Mouse (Mus musculus) C2C12 (cell line): Measurements from ENCODE around the gene Psg26. TPM values are rescaled to one million over a fixed set of nuclear protein-coding genes. Genes with fewer than 3 reads are reported as not detected.
"Not testable (repeated sequence)": the region's sequence is repeated elsewhere in the genome, so short reads cannot be mapped to it uniquely, and the experiment has no call there.

ENCODE experiments used
- H3K27me3 ChIP-seq: one replicate; pipeline ENCODE4 v1.6.1; 2011; ENCODE audit not compliant: control insufficient read depth, insufficient read depth, insufficient read length
- H3K36me3 ChIP-seq: one replicate; pipeline ENCODE4 v1.6.1; 2011; ENCODE audit not compliant: control insufficient read depth, insufficient read depth
- H3K4me3 ChIP-seq: one replicate; pipeline ENCODE4 v1.5.1; 2011; ENCODE audit warnings: mild to moderate bottlenecking, control low read depth; ENCODE audit not compliant: poor library complexity, insufficient read depth, severe bottlenecking
- H3K79me2 ChIP-seq: one replicate; pipeline ENCODE4 v1.6.1; 2011; ENCODE audit not compliant: control insufficient read depth, insufficient read depth
- H3K79me3 ChIP-seq: one replicate; pipeline ENCODE4 v1.6.1; 2011; ENCODE audit warnings: low read depth, control low read depth
- H3ac ChIP-seq: one replicate; pipeline ENCODE3; 2011; ENCODE audit warnings: low read depth; ENCODE audit not compliant: control insufficient read depth, insufficient read length
- CEBPB ChIP-seq: IDR thresholded peaks from one replicate; pipeline ENCODE4 v1.6.1; 2011; ENCODE audit warnings: low read depth, mild to moderate bottlenecking, control low read depth, moderate library complexity
- CTCF ChIP-seq: IDR thresholded peaks from one replicate; pipeline ENCODE4 v1.5.1; 2011; ENCODE audit not compliant: control insufficient read depth, insufficient read depth, insufficient read length
- FOSL1 ChIP-seq: IDR thresholded peaks from one replicate; pipeline ENCODE4 v1.8.0; 2011; ENCODE audit warnings: mild to moderate bottlenecking, low read length; ENCODE audit not compliant: poor library complexity, insufficient read depth, severe bottlenecking
- MAX ChIP-seq: IDR thresholded peaks from one replicate; pipeline ENCODE4 v1.6.1; 2011; ENCODE audit warnings: mild to moderate bottlenecking, control low read depth
- MYOD1 ChIP-seq: IDR thresholded peaks from one replicate; pipeline ENCODE4 v1.6.1; 2011; ENCODE audit warnings: low read depth; ENCODE audit not compliant: control insufficient read depth, insufficient read length
- MYOG ChIP-seq: IDR thresholded peaks from one replicate; pipeline ENCODE4 v1.6.1; 2011; ENCODE audit not compliant: control insufficient read depth, insufficient read length; ENCODE audit errors: extremely low read depth
- USF1 ChIP-seq: IDR thresholded peaks from one replicate; pipeline ENCODE4 v1.6.1; 2011; ENCODE audit warnings: low read depth, mild to moderate bottlenecking, control low read depth, moderate library complexity
- long read RNA-seq, 2 experiments: library from polyadenylated mRNA; unstranded; transcript quantifications; one replicate each; pipeline ENCODE4 v2.0.0; 2019 to 2020
- polyA plus RNA-seq: library from polyadenylated mRNA; unstranded; fragments of >200 nt; fragmentation: generic; extraction: Trizol; gene quantifications from one replicate; pipeline ENCODE4 v1.2.1, GENCODE M21; 2012; ENCODE audit warnings: missing spikeins

Psg26 gene
- not detected for polyA plus RNA-seq
- long read RNA-seq, experiment 1: 0 reads
- long read RNA-seq, experiment 2: 0 reads

GRCm38 (mm10) chr7:18484077-18484476 lies at the start of gene Psg26:
Gene Psg26 (minus strand): TSS chr7:18484177.
- Histone ChIP-seq H3K36me3 (no peaks in the 10 kb centered on the region), H3K27me3 (no peaks in the 10 kb centered on the region), H3K4me3 (no peak within 1 kb of the TSS), H3ac (no peak within 1 kb of the TSS), H3K79me3 (no peaks in the 10 kb centered on the region), H3K79me2 (no peaks in the 10 kb centered on the region)
- TF ChIP-seq MYOD1: no peak
- no peak for TF ChIP-seq CEBPB
- no peak for TF ChIP-seq MAX
- TF ChIP-seq CTCF: no peak
- no peak for TF ChIP-seq USF1
- no peak for TF ChIP-seq MYOG
- TF ChIP-seq FOSL1: no peak

DNA sequence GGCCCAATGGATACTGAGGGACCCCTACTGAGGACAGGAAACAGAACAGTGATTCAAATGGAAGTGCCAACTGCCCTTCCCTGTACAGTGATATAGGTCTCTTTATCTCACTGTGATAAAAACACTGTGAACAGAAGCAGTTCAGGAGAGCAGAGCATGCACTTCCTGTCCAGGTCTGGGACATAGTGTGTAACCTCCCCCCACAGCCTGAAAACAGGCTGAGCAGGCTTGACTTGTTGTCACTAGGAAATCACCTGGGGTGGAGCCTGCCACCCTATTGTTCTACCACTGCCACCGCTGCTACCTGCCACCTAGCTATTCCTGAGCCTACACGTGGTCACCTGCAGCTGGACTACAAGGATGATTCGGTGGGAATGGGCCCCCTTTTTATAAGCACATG lies 49.4 kb upstream of the Psg26 start:
- H3ac ChIP-seq: no peak overlapping the region
- H3K27me3 ChIP-seq: no peaks in the 10 kb centered on the region
- H3K79me3 ChIP-seq: no peaks in the 10 kb centered on the region
- no peaks in the 10 kb centered on the region for H3K36me3 ChIP-seq
- TF ChIP-seq MYOD1: no peak
- no peak for TF ChIP-seq CEBPB
- TF ChIP-seq MYOG: no peak
- no peak for TF ChIP-seq USF1
- TF ChIP-seq MAX: no peak
- TF ChIP-seq CTCF: no peak
- no peak for TF ChIP-seq FOSL1
- no peak overlapping the region for H3K4me3 ChIP-seq
- H3K79me2 ChIP-seq: no peaks in the 10 kb centered on the region

- H3K79me2 ChIP-seq: no peaks in the 10 kb centered on the region
- TF ChIP-seq USF1: no peak
- TF ChIP-seq MAX: no peak
- TF ChIP-seq MYOD1: no peak
- no peak for TF ChIP-seq CEBPB
- no peak for TF ChIP-seq CTCF
- TF ChIP-seq FOSL1: no peak
- no peak for TF ChIP-seq MYOG
These were observed 48.2 kb upstream of the Psg26 start, which contains the start of gene Psg25 for GRCm38 (mm10) chr7:18532169-18532568. Gene Psg25 (minus strand): TSS chr7:18532269.

GRCm38 (mm10) chr7:18524668-18525067 lies 40.7 kb upstream of the Psg26 start:
- H3K4me3 ChIP-seq: no peak overlapping the region
- no peak overlapping the region for H3ac ChIP-seq
- TF ChIP-seq FOSL1 (no peak), CEBPB (no peak), MAX (no peak), USF1 (no peak), CTCF (no peak), MYOD1 (no peak), MYOG (no peak)
- no peaks in the 10 kb centered on the region for H3K36me3 ChIP-seq
- H3K79me2 ChIP-seq: no peaks in the 10 kb centered on the region
- H3K27me3 ChIP-seq: no peaks in the 10 kb centered on the region
- H3K79me3 ChIP-seq: no peaks in the 10 kb centered on the region

More at GRCm38 (mm10) chr7:18532169-18532568, 48.2 kb upstream of the Psg26 start, which contains the start of gene Psg25:
- Histone ChIP-seq H3ac (no peak within 1 kb of the TSS), H3K79me3 (no peaks in the 10 kb centered on the region), H3K36me3 (no peaks in the 10 kb centered on the region), H3K4me3 (no peak within 1 kb of the TSS), H3K27me3 (no peaks in the 10 kb centered on the region)

DNA sequence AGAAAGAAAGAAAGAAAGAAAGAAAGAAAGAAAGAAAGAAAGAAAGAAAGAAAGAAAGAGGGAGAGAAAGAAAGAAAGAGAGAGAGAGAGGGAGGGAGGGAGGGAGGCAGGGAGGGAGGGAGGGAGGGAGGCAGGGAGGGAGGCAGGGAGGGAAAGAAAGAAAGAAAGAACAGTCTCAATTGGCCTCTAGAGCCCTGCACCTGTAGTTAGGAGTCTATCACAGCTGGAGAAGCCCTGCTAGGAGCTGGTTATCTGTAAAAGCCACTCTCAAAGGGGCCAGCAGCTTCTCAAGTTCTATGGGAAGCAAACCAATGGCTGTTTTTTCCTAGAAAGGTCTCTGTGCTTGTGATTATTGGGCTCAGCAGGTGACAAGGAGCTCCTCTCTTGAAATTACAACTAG lies 28.9 kb upstream of the Psg26 start:
- H3K27me3 ChIP-seq, H3K36me3 ChIP-seq, H3K79me2 ChIP-seq, H3ac ChIP-seq, H3K79me3 ChIP-seq, H3K4me3 ChIP-seq: not testable (repeated sequence)

DNA sequence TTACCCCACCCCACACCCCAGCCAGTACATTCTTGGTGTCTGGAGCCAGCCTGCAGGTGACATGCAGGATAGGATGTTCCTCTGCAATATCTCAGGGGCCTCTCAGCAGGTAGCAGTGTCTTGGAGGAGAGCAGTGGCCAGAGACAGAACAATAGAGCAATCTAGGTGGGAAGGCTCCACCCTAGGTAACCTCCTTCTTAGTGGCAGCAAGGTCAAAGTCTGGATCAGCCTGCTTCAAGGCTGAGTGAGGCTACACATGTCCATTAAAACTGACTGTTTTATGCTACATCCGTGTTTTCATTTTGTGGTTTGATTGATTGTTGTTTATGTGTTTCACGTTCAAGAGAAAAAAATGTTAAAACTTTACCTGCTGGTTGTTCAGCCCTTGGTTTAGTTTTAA lies 28.4 kb upstream of the Psg26 start:
- H3K79me3 ChIP-seq, H3K4me3 ChIP-seq, H3K79me2 ChIP-seq, H3K36me3 ChIP-seq, H3ac ChIP-seq, H3K27me3 ChIP-seq: not testable (repeated sequence)

DNA sequence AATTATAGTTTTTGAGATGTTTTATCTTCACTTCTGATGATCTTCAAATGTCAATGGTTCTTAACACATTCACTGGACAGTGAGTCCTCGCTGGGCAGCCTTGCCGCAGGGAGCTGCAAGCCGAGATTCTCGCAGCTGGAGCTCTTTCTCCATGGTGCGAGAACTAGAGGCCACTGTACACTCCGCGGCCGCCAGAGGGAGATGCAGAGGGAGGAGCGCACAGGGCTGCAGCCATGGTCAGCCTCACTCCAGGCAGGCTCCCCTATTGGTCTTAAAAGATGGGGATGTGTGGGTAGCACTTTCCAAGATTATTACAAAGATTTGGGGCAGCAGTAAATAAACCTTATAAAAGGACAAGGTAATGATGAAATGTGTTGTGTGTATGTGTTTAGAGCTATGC lies 27.5 kb upstream of the Psg26 start:
- no peak overlapping the region for H3ac ChIP-seq
- no peak overlapping the region for H3K4me3 ChIP-seq
- no peak for TF ChIP-seq MAX
- no peak for TF ChIP-seq CEBPB
- no peak for TF ChIP-seq MYOD1
- no peak for TF ChIP-seq MYOG
- no peak for TF ChIP-seq CTCF
- TF ChIP-seq USF1: no peak
- no peak for TF ChIP-seq FOSL1
- no peaks in the 10 kb centered on the region for H3K79me3 ChIP-seq
- no peaks in the 10 kb centered on the region for H3K27me3 ChIP-seq
- no peaks in the 10 kb centered on the region for H3K79me2 ChIP-seq
- no peaks in the 10 kb centered on the region for H3K36me3 ChIP-seq

GRCm38 (mm10) chr7:18431941-18432340 lies 52.0 kb downstream of the Psg26 start, which contains the start of gene Psg28:
Gene Psg28 (minus strand): TSS chr7:18432041.
- not testable (repeated sequence) for H3ac ChIP-seq, H3K79me3 ChIP-seq, H3K36me3 ChIP-seq, H3K4me3 ChIP-seq, H3K79me2 ChIP-seq, H3K27me3 ChIP-seq
